ENCODE assay signal across 14 mouse cellular contexts in the genomic region with DNA sequence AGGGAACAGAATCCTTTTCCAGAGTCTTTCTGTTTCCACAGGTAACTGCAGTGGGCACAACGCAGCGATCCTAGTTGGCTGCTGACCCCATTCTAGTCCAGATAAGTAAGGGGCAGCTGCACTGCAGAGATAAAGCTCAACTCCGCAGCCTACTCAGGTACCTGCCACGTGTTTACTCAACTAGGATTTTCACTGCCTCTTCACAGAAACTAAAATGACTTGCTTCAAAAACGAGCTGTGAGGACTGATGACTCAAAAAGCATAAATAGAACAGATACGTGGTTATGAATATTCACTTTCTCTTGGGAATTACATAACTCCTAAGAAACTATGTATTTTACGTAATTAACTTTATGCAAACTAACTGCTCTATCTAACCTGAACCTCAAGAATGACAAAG. TPM values are rescaled to one million over a fixed set of nuclear protein-coding genes. Genes with fewer than 3 reads are reported as not detected.
DNase-seq lines count a peak whose midpoint lies in the region; ATAC-seq and TF ChIP-seq lines count a peak whose summit lies in the region.
"Had no signal": no experiment of that assay in that cellular context is flagged by ENCODE, and none has a peak within 500 bp of the region (broad histone marks: within the 10 kb centered on the region; RNA-seq: fewer than 3 reads in every experiment).

No protein-coding gene starts in this region.

- DNase-seq in heart, postnatal 36 days, result no peak
- DNase-seq in CH12.LX (ENCODE audit: extremely low read depth), result no peak
- DNase-seq in c-Kit-positive CD71-positive TER-119-positive erythroid progenitor cells, embryonic 14.5 days (ENCODE audit: low spot score), result peak; percentile 53
- DNase-seq in cerebellum, postnatal 10 days, result no peak
- DNase-seq in adrenal gland, adult (ENCODE audit: inconsistent age in 2 of 2, low spot score in 1 of 2), result no peak
- DNase-seq: kidney, adult 9 months had no signal

- H3K9ac ChIP-seq in heart, embryonic 11.5 days (ENCODE audit: low read depth, low read length), result no peak overlapping the region
- H3K9ac ChIP-seq in CH12.LX (ENCODE audit: insufficient read depth, low read depth), result no peak overlapping the region
- peak overlapping the region; percentile 33; the same call in 1 of the 2 replicates for H3K9ac ChIP-seq in liver, embryonic 12.5 days
- no peak overlapping the region for H3K9ac ChIP-seq in forebrain, embryonic 16.5 days (replicated peaks; ENCODE audit: low read depth, low read length)
- H3K9ac ChIP-seq: embryonic facial prominence, embryonic 15.5 days; hindbrain, embryonic 12.5 days; limb, embryonic 12.5 days; midbrain, embryonic 15.5 days; neural tube, embryonic 12.5 days had no signal

- TF ChIP-seq RAD21 in CH12.LX (IDR thresholded peaks at IDR 0.05; ENCODE audit: low read depth, low read length), result no peak

- no peak for TF ChIP-seq EP300 in CH12.LX (IDR thresholded peaks at IDR 0.05; ENCODE audit: low read length)

- H3K79me2 ChIP-seq in CH12.LX (replicated peaks; ENCODE audit: control insufficient read depth, extremely low read depth, insufficient read depth, poor library complexity, severe bottlenecking), result no peaks in the 10 kb centered on the region

- no peak overlapping the region for H3K4me3 ChIP-seq in heart, embryonic 11.5 days (ENCODE audit: low read depth, low read length)
- no peak overlapping the region for H3K4me3 ChIP-seq in CH12.LX (replicated peaks in 1 of 3; ENCODE audit: low read depth in 2 of 3, low read length in 2 of 3, poor library complexity in 1 of 3)
- H3K4me3 ChIP-seq in liver, embryonic 12.5 days, result no peak overlapping the region
- no peak overlapping the region for H3K4me3 ChIP-seq in forebrain, embryonic 16.5 days (replicated peaks; ENCODE audit: low read length)
- H3K4me3 ChIP-seq: embryonic facial prominence, embryonic 15.5 days; hindbrain, embryonic 12.5 days; limb, embryonic 12.5 days; midbrain, embryonic 15.5 days; neural tube, embryonic 12.5 days had no signal

- 71% methylated on average over 7 of the region's 7 CpGs for WGBS in heart, embryonic 11.5 days (ENCODE audit: insufficient replicate concordance)
- 41% methylated on average over 7 of the region's 7 CpGs for WGBS in liver, embryonic 12.5 days (ENCODE audit: insufficient replicate concordance)
- 92% methylated on average over 7 of the region's 7 CpGs for WGBS in forebrain, embryonic 16.5 days

- peak; percentile 81 for ATAC-seq in heart, embryonic 11.5 days (replicated peaks; ENCODE audit: insufficient number of reproducible peaks, low FRiP score, low TSS enrichment)
- peak; percentile 96 for ATAC-seq in liver, embryonic 12.5 days
- no peak for ATAC-seq in forebrain, embryonic 16.5 days
- ATAC-seq: midbrain, embryonic 15.5 days had no signal

- intact Hi-C loops in heart, postnatal 36 days (cut with DNase I), result no loop called here

- H3K27ac ChIP-seq in heart, embryonic 11.5 days (ENCODE audit: low read depth, low read length), result 0 out of 2 replicates have a peak overlapping the region, but pooled peaks have one; percentile 46
- no peak overlapping the region for H3K27ac ChIP-seq in CH12.LX (ENCODE audit: insufficient read depth, low read depth)
- H3K27ac ChIP-seq in liver, embryonic 12.5 days, result peak overlapping the region; percentile 80
- no peak overlapping the region for H3K27ac ChIP-seq in forebrain, embryonic 16.5 days (ENCODE audit: low read length)
- H3K27ac ChIP-seq: embryonic facial prominence, embryonic 15.5 days; hindbrain, embryonic 12.5 days; limb, embryonic 12.5 days; midbrain, embryonic 15.5 days; neural tube, embryonic 12.5 days had no signal

- dilution Hi-C loops in CH12.LX (cut with MboI; ENCODE audit: extremely low pct_ligation_motif_present, extremely low pct_unique_long_range_greater_than_20kb, low sequenced_read_pairs), result no loop called here

- in situ Hi-C loops in CH12.LX (cut with MboI; ENCODE audit: low pct_ligation_motif_present, low pct_unique_long_range_greater_than_20kb, low sequenced_read_pairs), result no loop called here

- no peak for TF ChIP-seq CTCF in CH12.LX (conservative IDR thresholded peaks at IDR 0.05 in 1 of 2, IDR thresholded peaks at IDR 0.05 in 1 of 2; ENCODE audit: low read depth in 2 of 2, low read length in 2 of 2)

- no peaks in the 10 kb centered on the region for H3K27me3 ChIP-seq in heart, embryonic 11.5 days (ENCODE audit: control insufficient read depth, insufficient read depth, low read length)
- H3K27me3 ChIP-seq in CH12.LX (replicated peaks), result no peaks in the 10 kb centered on the region
- no peaks in the 10 kb centered on the region for H3K27me3 ChIP-seq in liver, embryonic 12.5 days (replicated peaks)
- H3K27me3 ChIP-seq in forebrain, embryonic 16.5 days (replicated peaks; ENCODE audit: control insufficient read depth, insufficient read depth, low read length), result no peaks in the 10 kb centered on the region
- H3K27me3 ChIP-seq: embryonic facial prominence, embryonic 15.5 days; hindbrain, embryonic 12.5 days; limb, embryonic 12.5 days; midbrain, embryonic 15.5 days; neural tube, embryonic 12.5 days had no signal

- H3K4me2 ChIP-seq in heart, embryonic 11.5 days, result no peak overlapping the region
- no peak overlapping the region for H3K4me2 ChIP-seq in CH12.LX (ENCODE audit: insufficient read depth, low read depth, poor library complexity, severe bottlenecking)
- H3K4me2 ChIP-seq in liver, embryonic 12.5 days, result peak overlapping the region; percentile 51
- no peak overlapping the region for H3K4me2 ChIP-seq in forebrain, embryonic 16.5 days (ENCODE audit: low read length)
- H3K4me2 ChIP-seq: embryonic facial prominence, embryonic 15.5 days; hindbrain, embryonic 12.5 days; limb, embryonic 12.5 days; midbrain, embryonic 15.5 days; neural tube, embryonic 12.5 days had no signal

- TF ChIP-seq POLR2A in CH12.LX (IDR thresholded peaks at IDR 0.05; ENCODE audit: low read depth, low read length), result no peak

- no peaks in the 10 kb centered on the region for H3K4me1 ChIP-seq in heart, embryonic 11.5 days (ENCODE audit: control insufficient read depth, insufficient read depth, low read length)
- peaks cover 2 to 5% of the 10 kb centered on the region in 2 experiments; a peak in 1 of 4 replicates for H3K4me1 ChIP-seq in CH12.LX (ENCODE audit: control insufficient read depth in 1 of 2, insufficient read depth in 2 of 2)
- peaks cover 29% of the 10 kb centered on the region for H3K4me1 ChIP-seq in liver, embryonic 12.5 days
- H3K4me1 ChIP-seq in forebrain, embryonic 16.5 days (replicated peaks; ENCODE audit: control insufficient read depth, insufficient read depth, low read length), result no peaks in the 10 kb centered on the region
- H3K4me1 ChIP-seq: embryonic facial prominence, embryonic 15.5 days; hindbrain, embryonic 12.5 days; limb, embryonic 12.5 days; midbrain, embryonic 15.5 days; neural tube, embryonic 12.5 days had no signal

- H3K36me3 ChIP-seq in heart, embryonic 11.5 days (ENCODE audit: control insufficient read depth, insufficient read depth, low read length), result peaks cover 24% of the 10 kb centered on the region
- H3K36me3 ChIP-seq in CH12.LX (replicated peaks in 1 of 2; ENCODE audit: control insufficient read depth in 1 of 2, insufficient read depth in 1 of 2, low read length in 1 of 2), result peaks cover 34 to 65% of the 10 kb centered on the region in 2 experiments
- peaks cover 81% of the 10 kb centered on the region for H3K36me3 ChIP-seq in liver, embryonic 12.5 days
- H3K36me3 ChIP-seq in forebrain, embryonic 16.5 days (ENCODE audit: control insufficient read depth, insufficient read depth), result peaks cover 38% of the 10 kb centered on the region

- H3K9me3 ChIP-seq in heart, embryonic 11.5 days (replicated peaks; ENCODE audit: control insufficient read depth, low read length), result no peaks in the 10 kb centered on the region
- no peaks in the 10 kb centered on the region for H3K9me3 ChIP-seq in CH12.LX (replicated peaks; ENCODE audit: low read length)
- no peaks in the 10 kb centered on the region for H3K9me3 ChIP-seq in liver, embryonic 12.5 days (replicated peaks)
- no peaks in the 10 kb centered on the region for H3K9me3 ChIP-seq in forebrain, embryonic 16.5 days (ENCODE audit: control insufficient read depth, low read length)
- H3K9me3 ChIP-seq: embryonic facial prominence, embryonic 15.5 days; hindbrain, embryonic 12.5 days; limb, embryonic 12.5 days; midbrain, embryonic 15.5 days; neural tube, embryonic 12.5 days had no signal

TF ChIP-seq in CH12.LX, 34 proteins besides CTCF, POLR2A, EP300 and RAD21:
- TF ChIP-seq MEF2A (IDR thresholded peaks at IDR 0.05; ENCODE audit: borderline replicate concordance, low read depth, low read length), result peak; percentile 58; the same call in 1 of the 2 replicates
- TF ChIP-seq HCFC1 (IDR thresholded peaks at IDR 0.05; ENCODE audit: low read depth, low read length), result no peak
- no peak for TF ChIP-seq BHLHE40 (IDR thresholded peaks at IDR 0.05; ENCODE audit: low read depth, low read length)

RNA-seq across cellular contexts. Expression of a gene that starts 22.8 kb away (rescaled TPM):
- 32.4 and 35.1 TPM in 2 replicates for polyA plus RNA-seq in heart, embryonic 11.5 days (2014; fragmentation: Nextera tagmentation; extraction: Ambion mirVana)
- total RNA-seq in heart, postnatal 36 days (2021), result 10 to 100 TPM; 21.1 to 24.4 TPM
- 12.9 and 22.5 TPM in 2 replicates for total RNA-seq in CH12.LX (2012; rRNA removed)
- total RNA-seq in CH12.LX (2014; rRNA removed), result 38.1 and 43.5 TPM in 2 replicates
- 12.3 and 14.7 TPM in 2 replicates for polyA plus RNA-seq in CH12.LX (2012; ENCODE audit: insufficient read length, low read depth)
- 22.6 and 24.5 TPM in 2 replicates for polyA plus RNA-seq in liver, embryonic 12.5 days (2016; fragmentation: Nextera tagmentation; extraction: Ambion mirVana)
- polyA plus RNA-seq in forebrain, embryonic 16.5 days (2015; fragmentation: Nextera tagmentation; extraction: Ambion mirVana), result 60.1 and 67.5 TPM in 2 replicates

Comparison
In these comparisons a context has a peak if more than half of its experiments do, and no peak if none do; other contexts are left out.
1. H3K27ac ChIP-seq: peak in heart, embryonic 11.5 days (single experiment) and liver, embryonic 12.5 days (single experiment); none in CH12.LX (single experiment) and forebrain, embryonic 16.5 days (single experiment).